Mouse (Mus musculus) heart, embryonic 16.5 days (tissue): ENCODE data around the gene Muc1. TPM values are rescaled to one million over a fixed set of nuclear protein-coding genes. Genes with fewer than 3 reads are reported as not detected.

Experiments
- ATAC-seq: fragments of 200-750 bp; cut with Nextera tagmentation; replicated peaks from 2 replicates; pipeline ENCODE4 v1.8.0; 2017; ENCODE audit warnings: moderate number of reproducible peaks; ENCODE audit not compliant: insufficient read depth, low FRiP score; ENCODE audit errors: extremely low read depth
- H3K27ac ChIP-seq: fragments of 300-500 bp; sonication (generic); 2 replicates; pipeline ENCODE4 v1.5.1; 2014; ENCODE audit warnings: mild to moderate bottlenecking, low read length, control low read depth, moderate library complexity
- H3K27me3 ChIP-seq: fragments of 300-500 bp; sonication (generic); 2 replicates; pipeline ENCODE4 v1.6.1; 2014; ENCODE audit warnings: low read length, mixed read lengths; ENCODE audit not compliant: control insufficient read depth, insufficient read depth
- H3K36me3 ChIP-seq: fragments of 300-500 bp; sonication (generic); 2 replicates; pipeline ENCODE4 v1.6.1; 2014; ENCODE audit not compliant: control insufficient read depth, insufficient read depth
- H3K4me1 ChIP-seq: fragments of 300-500 bp; sonication (generic); 2 replicates; pipeline ENCODE4 v1.6.1; 2014; ENCODE audit warnings: low read length, mixed read lengths; ENCODE audit not compliant: control insufficient read depth, insufficient read depth
- H3K4me2 ChIP-seq: fragments of 300-500 bp; sonication (generic); 2 replicates; pipeline ENCODE4 v1.6.1; 2014; ENCODE audit warnings: low read depth, mild to moderate bottlenecking, control low read depth, low read length
- H3K4me3 ChIP-seq: fragments of 300-500 bp; sonication (generic); 2 replicates; pipeline ENCODE4 v1.5.1; 2014; ENCODE audit warnings: mild to moderate bottlenecking, control low read depth, low read length
- H3K9ac ChIP-seq: fragments of 300-500 bp; sonication (generic); 2 replicates; pipeline ENCODE4 v1.6.1; 2014; ENCODE audit warnings: low read length, control low read depth
- H3K9me3 ChIP-seq: fragments of 300-500 bp; sonication (generic); replicated peaks from 2 replicates; pipeline ENCODE4 v1.6.1; 2016; ENCODE audit warnings: low read length; ENCODE audit not compliant: control insufficient read depth
- WGBS: fragments of 180-500 bp; shearing (Covaris S2); extraction: QIAGEN DNeasy Blood & Tissue Kit; methylation state at CpG from one replicate; pipeline ENCODE4 v1.1.7; 2014; 5-methylcytosine and 5-hydroxymethylcytosine counted together
- polyA plus RNA-seq: library from polyadenylated mRNA; unstranded; fragments of >200 nt; fragmentation: Nextera tagmentation; extraction: Ambion mirVana; gene quantifications from 2 replicates; pipeline ENCODE4 v1.2.1, GENCODE M21; 2015

The Muc1 gene
- polyA plus RNA-seq, 1 experiment from 2014 or later = 3.3 TPM

- Histone ChIP-seq H3K36me3 (no peaks in the 10 kb centered on the region), H3K9ac (no peak overlapping the region), H3K27me3 (no peaks in the 10 kb centered on the region), H3K9me3 (no peaks in the 10 kb centered on the region), H3K4me2 (no peak overlapping the region), H3K4me3 (no peak overlapping the region), H3K27ac (no peak overlapping the region), H3K4me1 (peaks cover 13% of the 10 kb centered on the region)
- no peak for ATAC-seq
- WGBS = 69% methylated on average over 1 of the region's 1 CpGs
These were observed 10.6 kb upstream of the Muc1 start for GRCm38 (mm10) chr3:89218271-89218670.

- Histone ChIP-seq H3K9ac (no peak overlapping the region), H3K27me3 (no peaks in the 10 kb centered on the region), H3K9me3 (no peaks in the 10 kb centered on the region), H3K4me1 (peaks cover 11% of the 10 kb centered on the region), H3K4me3 (no peak overlapping the region), H3K27ac (no peak overlapping the region), H3K36me3 (no peaks in the 10 kb centered on the region), H3K4me2 (no peak overlapping the region)
- no peak for ATAC-seq
- 27% methylated on average over 8 of the region's 8 CpGs for WGBS
These were observed 9.3 kb upstream of the Muc1 start for GRCm38 (mm10) chr3:89219546-89219945.

GRCm38 (mm10) chr3:89221167-89221566 lies 7.7 kb upstream of the Muc1 start:
- H3K4me1 ChIP-seq = no peaks in the 10 kb centered on the region
- no peak overlapping the region for H3K4me3 ChIP-seq
- no peaks in the 10 kb centered on the region for H3K9me3 ChIP-seq
- H3K36me3 ChIP-seq = no peaks in the 10 kb centered on the region
- 74% methylated on average over 5 of the region's 5 CpGs for WGBS
- peaks cover 7% of the 10 kb centered on the region; the same call in 1 of the 2 replicates for H3K27me3 ChIP-seq
- H3K4me2 ChIP-seq = no peak overlapping the region
- H3K27ac ChIP-seq = no peak overlapping the region
- no peak for ATAC-seq
- H3K9ac ChIP-seq = no peak overlapping the region

GRCm38 (mm10) chr3:89224796-89225195 lies 4.1 kb upstream of the Muc1 start:
- Histone ChIP-seq H3K4me1 (peaks cover 12% of the 10 kb centered on the region), H3K27me3 (peaks cover 16% of the 10 kb centered on the region; the same call in 1 of the 2 replicates), H3K4me3 (no peak overlapping the region), H3K4me2 (no peak overlapping the region), H3K36me3 (no peaks in the 10 kb centered on the region), H3K27ac (no peak overlapping the region), H3K9ac (no peak overlapping the region), H3K9me3 (no peaks in the 10 kb centered on the region)
- WGBS = 77% methylated on average over 11 of the region's 11 CpGs
- no peak for ATAC-seq

GRCm38 (mm10) chr3:89225321-89225815 lies 3.5 kb upstream of the Muc1 start:
- peaks cover 12% of the 10 kb centered on the region for H3K4me1 ChIP-seq
- H3K27me3 ChIP-seq = peaks cover 16% of the 10 kb centered on the region; the same call in 1 of the 2 replicates
- H3K27ac ChIP-seq = no peak overlapping the region
- H3K36me3 ChIP-seq = no peaks in the 10 kb centered on the region
- 62% methylated on average over 12 of the region's 12 CpGs for WGBS
- no peak overlapping the region for H3K4me2 ChIP-seq
- H3K4me3 ChIP-seq = no peak overlapping the region
- no peaks in the 10 kb centered on the region for H3K9me3 ChIP-seq
- ATAC-seq = no peak
- H3K9ac ChIP-seq = no peak overlapping the region

- H3K9ac ChIP-seq = no peak overlapping the region
- no peak overlapping the region for H3K4me3 ChIP-seq
- no peak overlapping the region for H3K4me2 ChIP-seq
- H3K9me3 ChIP-seq = no peaks in the 10 kb centered on the region
- peaks cover 12% of the 10 kb centered on the region for H3K4me1 ChIP-seq
- no peak overlapping the region for H3K27ac ChIP-seq
- 61% methylated on average over 4 of the region's 4 CpGs for WGBS
- no peak for ATAC-seq
- H3K36me3 ChIP-seq = no peaks in the 10 kb centered on the region
- H3K27me3 ChIP-seq = peaks cover 16% of the 10 kb centered on the region; the same call in 1 of the 2 replicates
These were observed 2.9 kb upstream of the Muc1 start for GRCm38 (mm10) chr3:89225918-89226317.

- Histone ChIP-seq H3K4me1 (peaks cover 12% of the 10 kb centered on the region), H3K9ac (no peak overlapping the region; the same call in 1 of the 2 replicates)
- ATAC-seq = no peak
These were observed 2.5 kb upstream of the Muc1 start for GRCm38 (mm10) chr3:89226361-89226760.

GRCm38 (mm10) chr3:89226900-89227299 lies 2.0 kb upstream of the Muc1 start, which contains the start of gene Mtx1:
TSS of gene Mtx1 (minus strand) at chr3:89227088.
- peak within 1 kb of the TSS; percentile 58 for H3K9ac ChIP-seq
- H3K4me3 ChIP-seq = peak within 1 kb of the TSS; percentile 61
- H3K27ac ChIP-seq = 0 out of 2 replicates have a peak within 1 kb of the TSS, but pooled peaks have one; percentile 20
- no peaks in the 10 kb centered on the region for H3K9me3 ChIP-seq
- 10% methylated on average over 21 of the region's 21 CpGs for WGBS
- peaks cover 16% of the 10 kb centered on the region; the same call in 1 of the 2 replicates for H3K27me3 ChIP-seq
- no peaks in the 10 kb centered on the region for H3K36me3 ChIP-seq
- peaks cover 12% of the 10 kb centered on the region for H3K4me1 ChIP-seq
- peak within 1 kb of the TSS; percentile 76 for H3K4me2 ChIP-seq
- ATAC-seq = no peak

More at GRCm38 (mm10) chr3:89226361-89226760, 2.5 kb upstream of the Muc1 start:
- Histone ChIP-seq H3K27me3 (peaks cover 16% of the 10 kb centered on the region; the same call in 1 of the 2 replicates), H3K27ac (no peak overlapping the region), H3K4me3 (no peak overlapping the region; the same call in 1 of the 2 replicates), H3K36me3 (no peaks in the 10 kb centered on the region), H3K9me3 (no peaks in the 10 kb centered on the region), H3K4me2 (peak overlapping the region; percentile 76; the same call in 1 of the 2 replicates)
- 59% methylated on average over 11 of the region's 11 CpGs for WGBS

GRCm38 (mm10) chr3:89227307-89228179 lies 1.3 kb upstream of the Muc1 start:
- Histone ChIP-seq H3K4me2 (peak overlapping the region; percentile 76), H3K9ac (peak overlapping the region; percentile 58), H3K4me3 (peak overlapping the region; percentile 61), H3K4me1 (peaks cover 12% of the 10 kb centered on the region), H3K36me3 (no peaks in the 10 kb centered on the region), H3K27ac (0 out of 2 replicates have a peak overlapping the region, but pooled peaks have one; percentile 20), H3K27me3 (peaks cover 16% of the 10 kb centered on the region; the same call in 1 of the 2 replicates), H3K9me3 (no peaks in the 10 kb centered on the region)
- 4% methylated on average over 41 of the region's 41 CpGs for WGBS
- ATAC-seq = peak; percentile 72
